Mouse (Mus musculus): Measurements from ENCODE around the gene Otulin. TPM values are rescaled to one million over a fixed set of nuclear protein-coding genes. Genes with fewer than 3 reads are reported as not detected.

The Otulin gene
- total and polyA plus RNA-seq, 2 experiments, result 29.7 to 58.0 TPM

DNA sequence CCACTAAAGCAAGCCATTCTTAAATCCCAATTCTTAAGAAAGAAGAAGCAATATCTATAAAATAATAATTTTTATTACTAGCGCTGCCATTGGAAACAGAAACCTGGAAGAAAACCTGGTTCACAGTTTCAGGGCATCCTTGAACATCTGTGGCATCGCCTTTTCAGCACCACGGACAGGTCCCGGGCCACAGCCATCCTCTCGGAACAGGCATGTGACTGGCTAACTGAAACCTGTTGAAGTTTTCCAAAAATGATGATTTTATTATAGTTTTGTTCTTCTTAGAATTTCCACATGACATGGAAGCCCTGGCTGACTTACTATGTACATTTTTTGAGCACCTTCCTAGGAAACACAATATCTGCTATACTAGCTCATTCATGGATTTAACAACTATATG is 24.5 kb upstream of the Otulin start:
- Histone ChIP-seq H3K36me3 (ENCODE audit: control insufficient read depth, insufficient read depth, low read length) (no peaks in the 10 kb centered on the region), H3K4me1 (ENCODE audit: control insufficient read depth, insufficient read depth, low read length) (no peaks in the 10 kb centered on the region), H3K79me2 (ENCODE audit: control insufficient read depth, insufficient read depth, low read length) (no peaks in the 10 kb centered on the region), H3K27me3 (ENCODE audit: control insufficient read depth, insufficient read depth, low read length) (no peaks in the 10 kb centered on the region), H3K4me3 (ENCODE audit: insufficient read depth, low read depth, low read length) (no peak overlapping the region), H3K9ac (ENCODE audit: low read depth, low read length) (no peak overlapping the region), H3K27ac (replicated peaks; ENCODE audit: insufficient read depth, low read depth, low read length) (no peak overlapping the region)
- DNase-seq (ENCODE audit: extremely low read depth, low read depth, low spot score), result no peak
- TF ChIP-seq CTCF (IDR thresholded peaks at IDR 0.05; ENCODE audit: low read depth, low read length) (no peak), POLR2A (IDR thresholded peaks at IDR 0.05; ENCODE audit: extremely low read depth, insufficient read depth, low read length) (no peak)
- WGBS, result 13% methylated on average over 5 of the region's 5 CpGs

DNA sequence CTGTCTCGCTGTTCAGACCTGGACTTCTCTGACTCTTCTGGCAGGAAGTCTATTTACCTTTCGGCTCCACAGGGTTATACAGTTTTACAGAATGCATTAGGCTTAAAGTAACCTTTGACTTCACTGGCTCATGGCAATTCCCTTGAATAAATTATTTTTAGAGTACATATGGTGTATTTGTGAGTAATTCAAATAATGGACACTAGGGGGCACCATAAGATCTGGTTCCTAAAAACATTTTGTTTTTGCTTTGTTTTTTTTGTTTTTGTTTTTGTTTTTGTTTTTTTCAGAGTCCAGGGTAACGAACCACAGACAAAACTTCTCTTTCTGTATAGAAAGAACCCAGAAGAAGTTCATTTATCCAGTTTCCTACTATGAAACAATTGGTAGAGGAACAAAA is 17.2 kb upstream of the Otulin start:
- H3K4me3 ChIP-seq (ENCODE audit: insufficient read depth, low read depth, low read length), result no peak overlapping the region
- no peak overlapping the region for H3K9ac ChIP-seq (ENCODE audit: low read depth, low read length)
- no peak overlapping the region for H3K27ac ChIP-seq (replicated peaks; ENCODE audit: insufficient read depth, low read depth, low read length)
- no peaks in the 10 kb centered on the region for H3K79me2 ChIP-seq (ENCODE audit: control insufficient read depth, insufficient read depth, low read length)
- DNase-seq (ENCODE audit: extremely low read depth, low read depth, low spot score), result no peak
- WGBS, result 31% methylated on average over 3 of the region's 3 CpGs
- no peaks in the 10 kb centered on the region for H3K36me3 ChIP-seq (ENCODE audit: control insufficient read depth, insufficient read depth, low read length)
- TF ChIP-seq POLR2A (IDR thresholded peaks at IDR 0.05; ENCODE audit: extremely low read depth, insufficient read depth, low read length) (no peak), CTCF (IDR thresholded peaks at IDR 0.05; ENCODE audit: low read depth, low read length) (peak; percentile 55)
- no peaks in the 10 kb centered on the region for H3K27me3 ChIP-seq (ENCODE audit: control insufficient read depth, insufficient read depth, low read length)
- H3K4me1 ChIP-seq (ENCODE audit: control insufficient read depth, insufficient read depth, low read length), result no peaks in the 10 kb centered on the region

DNA sequence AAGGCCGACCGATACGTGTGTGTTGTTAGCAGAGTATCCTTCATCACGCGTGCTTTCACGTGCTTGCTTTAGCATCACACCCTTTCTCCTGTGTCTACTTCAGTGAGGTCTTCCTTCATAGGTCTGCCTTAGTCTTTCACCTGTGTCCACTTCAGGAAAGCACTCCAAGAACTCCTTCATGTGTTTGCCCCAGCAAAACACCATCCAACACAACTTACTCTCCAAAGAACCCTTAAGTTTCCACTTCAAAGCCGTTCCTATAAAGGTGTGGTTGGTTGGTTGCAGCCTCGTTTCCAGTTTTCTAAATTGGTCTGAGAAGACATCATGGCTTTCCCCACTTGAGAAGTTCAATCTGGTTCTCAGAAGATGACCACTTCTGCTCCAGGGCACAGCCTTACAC is 16.2 kb upstream of the Otulin start:
- no peak for DNase-seq (ENCODE audit: extremely low read depth, low read depth, low spot score)
- no peaks in the 10 kb centered on the region for H3K79me2 ChIP-seq (ENCODE audit: control insufficient read depth, insufficient read depth, low read length)
- no peaks in the 10 kb centered on the region for H3K36me3 ChIP-seq (ENCODE audit: control insufficient read depth, insufficient read depth, low read length)
- WGBS, result 95% methylated on average over 8 of the region's 8 CpGs
- no peaks in the 10 kb centered on the region for H3K4me1 ChIP-seq (ENCODE audit: control insufficient read depth, insufficient read depth, low read length)
- H3K27ac ChIP-seq (replicated peaks; ENCODE audit: insufficient read depth, low read depth, low read length), result no peak overlapping the region
- no peak overlapping the region for H3K9ac ChIP-seq (ENCODE audit: low read depth, low read length)
- H3K4me3 ChIP-seq (ENCODE audit: insufficient read depth, low read depth, low read length), result no peak overlapping the region
- H3K27me3 ChIP-seq (ENCODE audit: control insufficient read depth, insufficient read depth, low read length), result no peaks in the 10 kb centered on the region
- no peak for TF ChIP-seq CTCF (IDR thresholded peaks at IDR 0.05; ENCODE audit: low read depth, low read length)

DNA sequence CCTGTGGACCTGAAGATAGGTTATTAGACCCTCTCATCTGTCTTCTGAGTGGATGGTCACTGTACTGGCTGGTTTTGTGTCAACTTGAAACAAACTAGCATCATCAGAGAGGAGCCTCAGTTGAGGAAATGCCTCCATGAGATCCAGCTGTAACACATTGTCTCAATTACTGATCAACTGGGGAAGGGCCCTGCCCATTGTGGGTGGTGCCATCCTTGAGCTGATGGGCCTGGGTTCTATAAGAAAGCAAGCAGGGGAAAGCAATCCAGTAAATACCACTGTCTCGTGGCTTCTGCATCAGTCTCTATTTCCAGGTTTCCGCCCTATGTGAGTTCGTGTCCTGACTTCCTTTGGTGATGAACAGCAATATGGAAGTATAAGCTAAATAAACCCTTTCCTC is 14.8 kb upstream of the Otulin start:
- Histone ChIP-seq H3K4me3 (ENCODE audit: insufficient read depth, low read depth, low read length) (no peak overlapping the region), H3K9ac (ENCODE audit: low read depth, low read length) (no peak overlapping the region), H3K27me3 (ENCODE audit: control insufficient read depth, insufficient read depth, low read length) (no peaks in the 10 kb centered on the region), H3K27ac (replicated peaks; ENCODE audit: insufficient read depth, low read depth, low read length) (no peak overlapping the region), H3K79me2 (ENCODE audit: control insufficient read depth, insufficient read depth, low read length) (no peaks in the 10 kb centered on the region), H3K4me1 (ENCODE audit: control insufficient read depth, insufficient read depth, low read length) (no peaks in the 10 kb centered on the region), H3K36me3 (ENCODE audit: control insufficient read depth, insufficient read depth, low read length) (no peaks in the 10 kb centered on the region)
- 75% methylated on average over 3 of the region's 3 CpGs for WGBS
- DNase-seq (ENCODE audit: extremely low read depth, low read depth, low spot score), result no peak
- TF ChIP-seq CTCF (IDR thresholded peaks at IDR 0.05; ENCODE audit: low read depth, low read length) (no peak), POLR2A (IDR thresholded peaks at IDR 0.05; ENCODE audit: extremely low read depth, insufficient read depth, low read length) (no peak)

DNA sequence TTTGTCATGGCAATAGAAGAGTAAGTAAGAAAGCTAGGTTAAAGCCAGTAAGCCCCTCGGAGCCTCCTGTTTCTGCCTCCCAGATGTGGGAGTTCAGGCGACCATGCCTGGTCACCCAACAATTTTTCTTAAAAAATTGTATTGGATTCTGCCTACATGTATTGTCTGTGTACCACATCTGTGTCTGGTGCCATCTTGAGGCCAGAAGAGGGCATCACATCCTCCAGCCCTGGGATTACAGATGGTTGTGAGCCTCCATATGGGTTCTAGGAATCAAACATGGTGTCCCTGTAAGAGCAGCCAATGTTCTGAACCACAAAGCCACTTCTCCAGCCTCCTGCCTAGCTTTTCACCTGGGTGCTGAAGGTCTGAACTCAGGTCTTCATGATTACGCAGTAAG is 12.4 kb upstream of the Otulin start:
- no peak for TF ChIP-seq POLR2A (IDR thresholded peaks at IDR 0.05; ENCODE audit: extremely low read depth, insufficient read depth, low read length)
- peak; percentile 72 for TF ChIP-seq CTCF (IDR thresholded peaks at IDR 0.05; ENCODE audit: low read depth, low read length)
- Histone ChIP-seq H3K4me1 (ENCODE audit: control insufficient read depth, insufficient read depth, low read length) (no peaks in the 10 kb centered on the region), H3K9ac (ENCODE audit: low read depth, low read length) (no peak overlapping the region), H3K36me3 (ENCODE audit: control insufficient read depth, insufficient read depth, low read length) (no peaks in the 10 kb centered on the region), H3K27me3 (ENCODE audit: control insufficient read depth, insufficient read depth, low read length) (no peaks in the 10 kb centered on the region), H3K79me2 (ENCODE audit: control insufficient read depth, insufficient read depth, low read length) (no peaks in the 10 kb centered on the region), H3K27ac (replicated peaks; ENCODE audit: insufficient read depth, low read depth, low read length) (no peak overlapping the region), H3K4me3 (ENCODE audit: insufficient read depth, low read depth, low read length) (no peak overlapping the region)
- DNase-seq (ENCODE audit: extremely low read depth, low read depth, low spot score), result peak; percentile 47
- 78% methylated on average over 3 of the region's 3 CpGs for WGBS

DNA sequence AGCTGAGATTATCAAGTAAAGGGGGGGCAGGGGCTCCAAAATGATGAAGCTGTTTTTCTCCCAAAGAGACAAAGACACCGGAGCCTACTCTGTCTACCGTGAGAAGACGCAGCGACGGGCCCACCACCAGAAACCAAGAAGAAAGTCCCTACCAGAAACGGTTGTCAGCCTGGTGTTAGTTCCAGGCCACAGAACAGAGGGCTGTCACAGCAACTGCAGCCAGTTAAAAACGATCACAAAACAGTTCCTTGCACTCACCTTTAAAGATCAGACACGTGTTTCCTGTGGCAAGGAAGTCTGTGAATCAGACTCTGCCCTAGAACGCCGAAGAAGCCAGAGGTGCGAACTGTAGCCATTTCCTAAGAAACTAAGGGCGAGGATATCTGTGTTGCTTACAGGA is 10.7 kb upstream of the Otulin start:
- H3K27me3 ChIP-seq (ENCODE audit: control insufficient read depth, insufficient read depth, low read length), result no peaks in the 10 kb centered on the region
- H3K4me3 ChIP-seq (ENCODE audit: insufficient read depth, low read depth, low read length), result no peak overlapping the region
- WGBS, result 65% methylated on average over 12 of the region's 12 CpGs
- no peaks in the 10 kb centered on the region for H3K4me1 ChIP-seq (ENCODE audit: control insufficient read depth, insufficient read depth, low read length)
- TF ChIP-seq CTCF (IDR thresholded peaks at IDR 0.05; ENCODE audit: low read depth, low read length), result no peak
- no peak for TF ChIP-seq POLR2A (IDR thresholded peaks at IDR 0.05; ENCODE audit: extremely low read depth, insufficient read depth, low read length)
- no peaks in the 10 kb centered on the region for H3K79me2 ChIP-seq (ENCODE audit: control insufficient read depth, insufficient read depth, low read length)
- no peaks in the 10 kb centered on the region for H3K36me3 ChIP-seq (ENCODE audit: control insufficient read depth, insufficient read depth, low read length)
- no peak overlapping the region for H3K27ac ChIP-seq (replicated peaks; ENCODE audit: insufficient read depth, low read depth, low read length)
- no peak for DNase-seq (ENCODE audit: extremely low read depth, low read depth, low spot score)
- no peak overlapping the region for H3K9ac ChIP-seq (ENCODE audit: low read depth, low read length)

All from liver, adult 2 months (tissue).